Mouse (Mus musculus) midbrain, postnatal 0 days (tissue): ENCODE measurements around the gene Cdh13. TPM values are rescaled to one million over a fixed set of nuclear protein-coding genes. Genes with fewer than 3 reads are reported as not detected.

Source experiments
- ATAC-seq: fragments of 200-750 bp; cut with Nextera tagmentation; 2 replicates; pipeline ENCODE4 v1.8.0; 2017; ENCODE audit warnings: moderate number of reproducible peaks, mild to moderate bottlenecking, moderate TSS enrichment, moderate library complexity; ENCODE audit not compliant: low FRiP score
- DNase-seq: peaks from one replicate; pipeline ENCODE4 v3.0.0-alpha.2; 2015; ENCODE audit warnings: low spot score
- H3K27ac ChIP-seq: fragments of 300-500 bp; sonication (generic); 2 replicates; pipeline ENCODE4 v1.5.1; 2014; ENCODE audit warnings: low read depth, mild to moderate bottlenecking, low read length, mixed read lengths
- H3K27me3 ChIP-seq: fragments of 300-500 bp; sonication (generic); 2 replicates; pipeline ENCODE4 v1.6.1; 2014; ENCODE audit warnings: low read length, control low read depth, mixed read lengths; ENCODE audit not compliant: insufficient read depth
- H3K36me3 ChIP-seq: fragments of 300-500 bp; sonication (generic); 2 replicates; pipeline ENCODE4 v1.6.1; 2014; ENCODE audit warnings: low read length, control low read depth, mixed read lengths; ENCODE audit not compliant: insufficient read depth
- H3K4me1 ChIP-seq: fragments of 300-500 bp; sonication (generic); 2 replicates; pipeline ENCODE4 v1.6.1; 2014; ENCODE audit warnings: mild to moderate bottlenecking, control low read depth, antibody characterized with exemption, low read length, mixed read lengths; ENCODE audit not compliant: insufficient read depth
- H3K4me2 ChIP-seq: fragments of 300-500 bp; sonication (generic); 2 replicates; pipeline ENCODE4 v1.6.1; 2014; ENCODE audit warnings: low read depth, mild to moderate bottlenecking, low read length, mixed read lengths; ENCODE audit not compliant: poor library complexity, severe bottlenecking
- H3K4me3 ChIP-seq: fragments of 300-500 bp; sonication (generic); 2 replicates; pipeline ENCODE4 v1.5.1; 2014; ENCODE audit warnings: low read depth, mild to moderate bottlenecking, low read length, moderate library complexity
- H3K9ac ChIP-seq: fragments of 300-500 bp; sonication (generic); replicated peaks from 2 replicates; pipeline ENCODE4 v1.6.1; 2014; ENCODE audit warnings: mild to moderate bottlenecking, low read length, moderate library complexity, mixed read lengths; ENCODE audit not compliant: poor library complexity, severe bottlenecking
- H3K9me3 ChIP-seq: fragments of 300-500 bp; sonication (generic); 2 replicates; pipeline ENCODE4 v1.6.1; 2016; ENCODE audit warnings: low read length, control low read depth
- CTCF ChIP-seq: IDR thresholded peaks from 2 replicates; pipeline ENCODE4 v1.5.1; 2016; ENCODE audit warnings: antibody characterized with exemption, mild to moderate bottlenecking
- WGBS: fragments of 180-500 bp; shearing (Covaris S2); extraction: QIAGEN DNeasy Blood & Tissue Kit; methylation state at CpG from one replicate; pipeline ENCODE4 v1.1.7; 2014; 5-methylcytosine and 5-hydroxymethylcytosine counted together
- polyA plus RNA-seq: library from polyadenylated mRNA; unstranded; fragments of >200 nt; fragmentation: Nextera tagmentation; extraction: Ambion mirVana; gene quantifications from 2 replicates; pipeline ENCODE4 v1.2.1, GENCODE M21; 2015
- total RNA-seq: library from RNA; depleted of rRNA; stranded (reverse); fragments of >200 nt; gene quantifications from 2 replicates; pipeline ENCODE4 v1.2.3, GENCODE M21; 2014

The Cdh13 gene
- total and polyA plus RNA-seq, 2 experiments from 2014 or later, result 199 to 203 TPM

GRCm38 (mm10) chr8:119112861-119113260 lies 829.3 kb downstream of the Cdh13 start:
- Histone ChIP-seq H3K27ac (no peak overlapping the region), H3K4me2 (no peak overlapping the region), H3K36me3 (no peaks in the 10 kb centered on the region), H3K4me1 (no peaks in the 10 kb centered on the region; the same call in 1 of the 2 replicates), H3K27me3 (no peaks in the 10 kb centered on the region), H3K9ac (no peak overlapping the region), H3K4me3 (no peak overlapping the region), H3K9me3 (no peaks in the 10 kb centered on the region)
- TF ChIP-seq CTCF, result no peak
- DNase-seq (no peak), ATAC-seq (no peak)
- 86% methylated on average over 3 of the region's 3 CpGs for WGBS

GRCm38 (mm10) chr8:119121236-119121635 lies 837.7 kb downstream of the Cdh13 start:
- Histone ChIP-seq H3K9ac (no peak overlapping the region), H3K4me2 (no peak overlapping the region), H3K4me1 (no peaks in the 10 kb centered on the region), H3K36me3 (no peaks in the 10 kb centered on the region), H3K9me3 (no peaks in the 10 kb centered on the region), H3K4me3 (no peak overlapping the region), H3K27ac (no peak overlapping the region), H3K27me3 (no peaks in the 10 kb centered on the region)
- WGBS, result 82% methylated on average over 13 of the region's 13 CpGs
- no peak for ATAC-seq
- no peak for TF ChIP-seq CTCF
- no peak for DNase-seq

- Histone ChIP-seq H3K9me3 (no peaks in the 10 kb centered on the region), H3K9ac (no peak overlapping the region), H3K4me1 (no peaks in the 10 kb centered on the region), H3K27ac (peak overlapping the region; percentile 28; the same call in 1 of the 2 replicates), H3K27me3 (no peaks in the 10 kb centered on the region), H3K4me3 (no peak overlapping the region), H3K4me2 (no peak overlapping the region), H3K36me3 (no peaks in the 10 kb centered on the region)
- no peak for TF ChIP-seq CTCF
- 23% methylated on average over 8 of the region's 8 CpGs for WGBS
- DNase-seq, result peak; percentile 8
- ATAC-seq, result no peak
Measured at GRCm38 (mm10) chr8:119127841-119128240, 844.3 kb downstream of the Cdh13 start.

GRCm38 (mm10) chr8:119128266-119128665 lies 844.7 kb downstream of the Cdh13 start:
- Histone ChIP-seq H3K36me3 (no peaks in the 10 kb centered on the region), H3K4me2 (no peak overlapping the region), H3K4me3 (no peak overlapping the region), H3K4me1 (no peaks in the 10 kb centered on the region), H3K27ac (peak overlapping the region; percentile 28; the same call in 1 of the 2 replicates), H3K9me3 (no peaks in the 10 kb centered on the region), H3K27me3 (no peaks in the 10 kb centered on the region), H3K9ac (no peak overlapping the region)
- TF ChIP-seq CTCF, result no peak
- DNase-seq (no peak), ATAC-seq (no peak)
- 57% methylated on average over 3 of the region's 3 CpGs for WGBS

GRCm38 (mm10) chr8:119156454-119156921 lies 873.0 kb downstream of the Cdh13 start:
- Histone ChIP-seq H3K9me3 (no peaks in the 10 kb centered on the region), H3K4me1 (no peaks in the 10 kb centered on the region), H3K4me2 (no peak overlapping the region), H3K27ac (no peak overlapping the region), H3K36me3 (no peaks in the 10 kb centered on the region), H3K9ac (no peak overlapping the region), H3K4me3 (no peak overlapping the region), H3K27me3 (no peaks in the 10 kb centered on the region)
- TF ChIP-seq CTCF, result no peak
- DNase-seq (peak; percentile 62), ATAC-seq (no peak)
- 38% methylated on average over 6 of the region's 6 CpGs for WGBS

GRCm38 (mm10) chr8:119158628-119159027 lies 875.1 kb downstream of the Cdh13 start:
- TF ChIP-seq CTCF, result no peak
- ATAC-seq, result no peak
- Histone ChIP-seq H3K4me3 (no peak overlapping the region), H3K4me1 (no peaks in the 10 kb centered on the region), H3K9ac (0 out of 2 replicates have a peak overlapping the region, but pooled peaks have one; percentile 4), H3K27ac (no peak overlapping the region), H3K4me2 (no peak overlapping the region), H3K9me3 (no peaks in the 10 kb centered on the region), H3K36me3 (no peaks in the 10 kb centered on the region), H3K27me3 (no peaks in the 10 kb centered on the region)
- peak; percentile 38 for DNase-seq
- WGBS, result 56% methylated on average over 5 of the region's 5 CpGs
